Mouse (Mus musculus) liver (tissue): ENCODE measurements at regions not wholly inside any gene's neighbourhood (a gene's known extent, or its start where the extent isn't known, plus 50 kb on each side); places are given as distances from the start of the nearest gene placed in this dataset.

ENCODE experiments used
- DNase-seq: peaks from one replicate; pipeline ENCODE4 v3.0.0-alpha.2; 2020; ENCODE audit warnings: mixed read lengths

DNA sequence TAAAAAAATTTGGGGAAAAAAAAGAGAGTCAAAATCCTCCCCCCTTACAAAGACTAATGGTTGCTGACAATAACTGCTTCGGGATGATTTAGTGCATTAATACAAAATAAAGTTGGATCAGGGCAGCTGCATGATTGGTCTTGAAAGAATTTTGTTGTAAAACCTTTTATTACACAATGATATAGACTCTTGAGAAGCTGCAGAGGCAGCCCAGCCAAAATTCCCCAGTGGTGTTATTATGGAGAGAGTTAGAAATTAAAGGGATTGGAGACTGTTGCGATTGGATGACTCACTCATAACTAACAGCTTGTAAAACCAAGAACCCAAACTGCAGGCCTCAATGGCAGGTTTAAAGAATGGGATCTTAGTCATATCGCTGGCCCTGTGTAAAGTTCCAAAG, 181.4 kb upstream of the Igfbp7 start:
- DNase-seq, result no peak

DNA sequence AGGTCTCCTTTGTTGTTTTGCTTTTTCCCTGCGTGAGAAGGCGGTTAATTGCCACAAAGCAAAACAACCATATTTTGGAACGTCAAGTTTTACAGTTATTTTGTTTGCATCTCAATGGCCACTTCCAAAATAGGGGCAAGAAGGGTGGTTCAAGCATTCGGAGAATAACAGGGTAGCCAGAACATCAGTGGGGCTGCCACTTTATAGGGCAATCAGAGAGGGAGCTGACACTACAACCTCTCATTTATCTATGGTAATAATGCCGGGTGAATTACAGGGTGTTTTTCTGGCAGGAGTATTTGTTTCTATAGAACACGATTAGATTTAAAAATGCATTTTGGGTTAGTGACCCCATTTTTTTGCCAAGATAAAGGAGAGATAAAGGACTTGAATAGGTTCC, 173.9 kb upstream of the Igfbp7 start:
- DNase-seq, result no peak

DNA sequence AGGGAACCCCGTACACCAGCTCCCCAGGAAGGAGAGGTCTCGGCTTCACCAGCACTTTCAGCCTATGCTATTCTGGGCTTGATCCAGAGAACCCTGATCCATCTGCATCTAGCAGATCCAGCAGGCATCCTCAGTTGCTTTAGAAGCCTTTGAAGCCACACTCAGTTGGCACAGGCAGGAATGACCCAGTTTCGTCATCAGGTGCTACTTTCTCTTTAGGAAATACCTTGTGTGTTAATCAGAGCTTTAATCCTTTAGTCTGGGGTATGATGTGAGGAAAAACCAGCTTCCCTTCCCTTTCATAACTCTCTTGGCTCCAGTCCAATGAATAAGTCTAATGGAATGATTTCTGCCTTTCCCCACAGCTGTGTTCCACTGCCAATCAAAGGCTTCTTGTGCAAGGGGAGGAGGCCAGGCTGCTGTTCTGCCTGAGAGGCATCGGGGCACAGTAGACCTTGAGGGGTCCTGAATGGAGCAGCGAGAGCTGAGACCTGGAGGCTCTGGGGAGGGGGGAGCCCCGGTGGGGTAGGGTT, 173.3 kb upstream of the Igfbp7 start:
- DNase-seq, result no peak

DNA sequence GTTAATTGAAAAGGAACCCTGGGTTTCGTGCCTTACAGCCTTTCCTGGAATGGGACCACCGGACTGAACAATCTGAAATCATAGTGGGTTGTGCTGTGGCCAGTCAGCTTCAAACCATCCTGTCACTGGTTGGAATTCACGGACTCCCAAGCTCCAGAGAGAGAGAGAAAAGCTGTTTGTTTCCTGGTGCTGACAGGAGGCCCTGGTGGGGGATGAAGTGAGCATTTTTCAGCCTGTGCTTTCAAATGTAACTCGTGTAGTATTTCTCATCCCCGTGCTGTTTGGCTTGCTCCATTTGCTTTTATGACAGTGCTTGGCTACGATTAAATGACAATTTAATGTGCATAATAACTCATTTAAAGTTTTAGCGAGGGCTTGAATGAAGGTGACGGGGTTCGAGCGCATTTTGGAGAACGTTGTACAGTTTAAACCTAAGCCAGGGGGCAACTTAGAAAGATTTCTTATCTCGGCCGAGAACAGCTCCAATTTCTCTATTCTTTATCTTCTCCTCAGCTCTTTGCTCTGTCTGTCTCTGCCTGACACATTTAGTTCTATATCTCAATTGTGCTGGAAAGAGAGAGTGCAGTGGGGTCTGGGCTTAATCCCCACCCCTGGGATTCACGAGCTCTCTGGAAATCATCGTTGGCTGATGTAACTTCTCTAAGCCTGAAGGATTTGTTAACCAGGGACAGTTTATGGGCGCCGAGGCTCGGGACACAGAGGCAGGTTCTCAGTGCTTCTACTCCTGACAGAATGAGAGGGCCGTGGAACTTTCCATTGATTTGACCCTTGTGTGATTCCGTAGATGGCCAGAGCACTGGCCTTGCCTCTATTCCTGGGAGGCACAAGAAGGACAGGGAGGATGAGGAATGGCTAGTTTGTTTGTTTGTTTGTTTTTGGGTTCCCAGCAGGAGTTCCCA, 172.2 kb upstream of the Igfbp7 start:
- DNase-seq, result no peak

DNA sequence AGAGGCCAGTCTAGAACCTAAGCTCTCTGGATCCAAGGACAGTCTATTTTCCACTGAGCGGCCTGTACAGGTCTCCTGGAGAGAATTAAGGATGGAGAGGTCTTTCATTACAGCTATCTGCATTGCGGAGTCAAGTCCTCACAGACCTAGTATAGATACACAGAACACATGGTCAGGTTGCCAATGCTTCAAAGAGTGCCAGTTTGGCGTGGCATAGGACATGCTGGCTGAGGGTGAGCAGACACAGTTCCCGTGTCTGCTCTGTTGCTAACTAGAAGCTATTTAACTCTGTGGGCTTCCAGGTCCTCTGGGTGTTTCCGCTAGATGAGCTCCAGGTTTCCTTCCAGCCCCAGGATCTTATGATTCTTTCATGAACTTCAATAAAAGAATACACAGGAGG, 169.0 kb upstream of the Igfbp7 start:
- no peak for DNase-seq

DNA sequence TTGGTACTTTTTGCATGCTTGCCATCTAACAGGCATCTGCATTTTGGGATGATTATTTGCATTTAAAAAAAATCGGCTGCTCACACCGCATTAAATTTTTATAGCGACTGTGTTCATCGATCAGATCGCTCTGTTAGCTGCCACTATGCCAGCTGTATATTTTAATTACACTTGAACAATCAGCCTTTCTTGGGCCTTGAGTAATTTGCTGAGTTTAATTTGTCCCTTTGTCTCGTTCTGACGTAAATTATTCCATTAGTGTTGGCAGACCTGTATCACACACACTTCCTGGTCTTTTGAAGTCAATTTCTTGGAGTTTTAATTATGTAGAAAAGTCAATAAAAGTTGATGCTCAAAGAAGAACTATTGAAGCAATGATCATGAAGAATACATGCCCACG, 167.9 kb upstream of the Igfbp7 start:
- DNase-seq, result no peak

DNA sequence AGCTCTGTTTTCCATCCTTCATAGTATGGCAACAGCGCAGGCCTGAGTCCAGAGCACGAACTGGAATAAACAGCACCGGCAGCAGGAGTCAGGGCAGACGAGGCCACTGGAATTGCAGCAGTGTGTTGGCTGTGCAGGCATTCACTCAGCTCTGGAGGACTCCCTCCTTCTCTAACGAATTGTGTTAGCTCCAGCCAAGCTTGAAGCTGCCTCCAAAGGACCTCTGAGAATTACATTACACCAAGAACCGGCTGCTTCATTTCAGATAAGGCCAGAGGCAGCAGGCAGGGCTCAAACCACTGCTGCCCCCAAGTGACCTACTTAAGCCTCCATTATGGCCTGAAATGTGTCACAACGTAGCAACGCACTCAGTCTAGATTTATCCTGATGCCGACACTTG, 162.5 kb upstream of the Igfbp7 start:
- no peak for DNase-seq

DNA sequence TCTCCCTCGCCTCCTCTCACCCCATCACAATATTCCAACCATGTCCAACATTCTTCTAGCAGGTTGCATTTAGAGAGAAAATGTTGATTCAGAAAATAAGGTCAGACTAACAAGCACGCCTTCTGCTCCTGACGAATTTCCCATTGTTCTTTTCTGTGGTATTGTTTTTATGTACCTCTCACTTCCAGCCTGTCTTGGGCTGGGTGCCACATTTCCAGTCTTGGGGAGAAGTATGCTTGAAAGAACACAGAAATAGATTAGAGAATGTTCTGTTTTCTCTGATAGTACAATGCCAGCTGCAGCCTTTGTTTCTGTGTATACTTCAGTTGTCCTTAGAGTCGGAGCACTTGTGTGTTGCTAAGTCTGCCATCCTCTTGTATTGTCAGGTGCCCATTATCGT, 160.3 kb upstream of the Igfbp7 start:
- no peak for DNase-seq

DNA sequence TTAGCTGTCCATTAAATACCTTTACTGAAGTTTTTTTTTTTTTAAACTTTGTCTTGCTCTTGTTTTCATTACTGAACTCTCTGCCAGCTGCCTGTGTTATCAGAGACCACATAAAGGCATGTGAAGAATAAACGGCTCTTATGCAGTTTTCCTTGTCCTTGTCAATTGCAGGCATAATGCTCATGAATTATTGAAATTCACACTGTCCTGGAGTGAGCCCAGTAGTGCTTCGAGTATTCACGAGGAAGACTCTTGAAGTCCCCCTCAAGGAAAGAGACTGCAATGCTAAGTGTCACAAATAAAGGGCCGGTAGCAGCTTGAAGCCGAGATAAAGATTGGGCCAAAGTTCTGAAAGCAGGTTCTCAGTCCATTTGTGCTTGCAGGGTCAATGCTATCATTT, 144.7 kb upstream of the Igfbp7 start:
- no peak for DNase-seq

DNA sequence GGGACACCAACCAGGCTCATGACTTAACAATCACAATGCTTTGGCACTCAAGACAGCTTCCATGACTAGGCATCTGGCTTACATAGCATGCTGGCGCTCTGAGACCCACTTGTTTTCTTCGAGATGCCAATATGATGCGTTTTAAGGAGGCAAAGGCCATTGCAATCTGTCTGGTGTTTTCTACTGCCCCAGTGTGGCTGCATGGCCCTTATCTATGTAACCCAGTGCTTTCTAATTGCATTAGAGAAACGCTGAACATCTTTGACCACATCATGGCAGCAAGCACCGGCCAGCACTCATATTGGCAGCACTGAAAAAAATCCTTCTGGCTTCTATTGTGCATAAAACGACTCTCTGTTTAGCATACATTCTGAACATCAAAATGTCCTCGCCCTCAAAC, 144.2 kb upstream of the Igfbp7 start:
- no peak for DNase-seq

DNA sequence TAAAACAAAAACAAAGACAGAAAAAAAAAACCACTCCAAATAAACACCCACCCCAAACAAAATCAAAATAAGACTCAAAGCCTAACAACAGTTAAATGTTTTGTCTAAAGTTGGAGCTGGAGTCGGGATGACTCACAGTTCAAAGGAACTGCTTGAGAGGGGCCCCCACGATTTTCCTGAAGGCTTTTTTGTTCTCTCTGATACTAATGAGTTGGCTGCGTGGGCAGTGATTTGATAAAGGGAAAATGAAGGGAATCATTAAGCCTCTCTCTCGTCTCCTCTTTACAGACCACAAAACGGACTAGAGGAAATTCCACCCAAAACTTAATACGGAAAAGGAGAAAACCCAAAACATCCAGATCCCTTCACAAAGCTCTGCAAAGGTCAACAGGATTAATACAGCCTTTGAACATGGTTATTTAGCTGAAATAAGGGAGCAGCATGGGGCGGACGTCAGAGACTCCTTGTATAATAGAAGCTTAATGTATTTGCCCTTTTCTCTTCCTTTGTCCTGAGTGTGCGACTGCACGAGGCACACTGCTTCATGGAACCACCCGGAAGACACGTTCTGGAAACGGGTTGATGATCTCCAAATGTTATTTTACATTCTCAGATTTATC, 138.3 kb upstream of the Igfbp7 start:
- no peak for DNase-seq

DNA sequence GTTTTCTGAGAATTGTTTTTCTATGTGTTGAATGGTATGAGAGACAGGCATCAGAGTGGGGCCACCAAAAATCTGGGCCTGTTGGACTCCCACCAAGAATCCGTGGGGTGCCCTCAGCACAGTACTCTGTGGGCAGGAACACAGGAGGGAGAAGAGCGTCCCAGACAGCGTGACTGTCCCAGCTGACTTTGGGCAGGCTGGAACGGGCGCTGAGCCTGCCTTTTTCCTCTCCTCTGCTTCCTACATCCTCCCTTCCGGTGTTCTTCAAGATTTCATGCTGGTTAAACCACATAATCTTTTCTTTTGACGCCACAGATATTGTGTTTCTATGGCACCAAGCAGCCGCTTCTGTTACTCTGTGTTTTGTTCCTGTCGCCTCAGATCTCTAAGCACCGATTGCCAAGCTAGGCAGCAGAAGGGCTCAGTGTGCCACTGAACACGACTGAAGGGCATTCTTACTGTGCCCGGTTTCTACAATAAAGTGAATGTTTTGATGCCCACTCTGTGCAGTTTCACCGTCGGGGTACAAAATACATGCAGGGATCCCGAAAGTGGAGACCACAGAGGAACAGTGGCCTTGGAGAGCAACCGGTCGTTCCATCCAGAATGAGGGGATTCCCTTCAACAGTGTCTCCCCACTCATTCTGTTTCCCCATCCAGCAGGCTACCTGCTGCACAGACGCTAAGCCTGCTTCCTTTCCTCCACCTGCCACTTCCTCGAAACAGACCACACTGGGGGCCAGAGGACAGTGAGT, 124.6 kb upstream of the Igfbp7 start:
- no peak for DNase-seq

DNA sequence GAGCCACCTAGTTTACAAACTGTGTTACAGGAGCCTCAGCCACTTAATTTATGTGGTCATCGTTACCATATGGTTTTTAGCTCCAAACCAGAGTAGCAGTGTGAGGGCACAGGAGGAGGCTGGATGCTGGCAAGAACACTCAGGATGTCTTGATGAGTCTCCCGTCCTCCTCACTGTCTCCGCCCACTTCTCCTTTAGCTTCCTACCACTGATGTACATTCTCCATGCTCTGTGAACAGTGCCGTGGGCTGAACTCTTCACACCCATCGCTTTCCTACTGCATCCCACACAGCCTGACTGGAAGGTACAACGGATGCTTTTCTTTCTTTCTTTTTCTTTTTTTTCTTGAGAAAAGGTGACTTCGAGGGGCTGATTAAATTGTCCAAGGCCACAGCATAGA, 122.5 kb upstream of the Igfbp7 start:
- DNase-seq, result no peak

DNA sequence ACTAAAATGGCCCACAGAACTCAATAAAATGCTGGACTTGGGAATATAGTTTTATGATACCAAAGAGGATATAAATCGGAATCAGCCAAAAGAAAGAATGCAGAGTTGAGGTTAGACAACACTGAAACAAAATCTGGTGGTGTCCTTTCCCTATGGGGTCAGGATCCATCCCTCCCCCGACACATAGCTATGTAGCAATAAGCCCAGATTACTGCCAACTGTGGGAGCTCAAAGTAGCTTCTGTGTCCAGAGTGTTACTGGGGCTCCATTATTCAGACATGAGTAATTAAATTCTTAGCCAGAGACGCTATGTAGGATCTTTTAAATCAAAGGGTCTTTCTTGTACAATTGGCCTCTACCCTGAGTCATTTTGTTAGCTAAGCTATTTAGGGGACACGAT, 109.4 kb upstream of the Igfbp7 start:
- DNase-seq, result no peak

DNA sequence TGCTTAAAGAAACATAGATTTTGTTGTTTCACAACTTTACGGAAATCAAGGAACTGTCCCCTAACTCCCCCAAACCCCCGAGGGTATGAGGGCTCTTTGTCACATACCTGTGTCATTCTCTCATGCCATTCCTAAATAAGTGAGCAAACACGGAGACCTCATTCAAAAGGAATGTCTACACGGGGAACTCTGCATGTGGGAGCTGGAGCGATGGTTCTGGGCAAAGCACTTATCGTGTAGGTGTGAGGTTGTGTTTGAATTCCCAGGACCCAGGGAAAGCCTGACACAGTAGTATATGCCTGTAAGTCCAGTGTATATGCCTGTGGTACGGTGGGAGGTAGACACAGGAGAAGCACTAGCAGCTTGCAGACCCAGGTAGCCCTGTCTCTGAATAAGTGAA, 107.6 kb upstream of the Igfbp7 start:
- DNase-seq, result no peak

DNA sequence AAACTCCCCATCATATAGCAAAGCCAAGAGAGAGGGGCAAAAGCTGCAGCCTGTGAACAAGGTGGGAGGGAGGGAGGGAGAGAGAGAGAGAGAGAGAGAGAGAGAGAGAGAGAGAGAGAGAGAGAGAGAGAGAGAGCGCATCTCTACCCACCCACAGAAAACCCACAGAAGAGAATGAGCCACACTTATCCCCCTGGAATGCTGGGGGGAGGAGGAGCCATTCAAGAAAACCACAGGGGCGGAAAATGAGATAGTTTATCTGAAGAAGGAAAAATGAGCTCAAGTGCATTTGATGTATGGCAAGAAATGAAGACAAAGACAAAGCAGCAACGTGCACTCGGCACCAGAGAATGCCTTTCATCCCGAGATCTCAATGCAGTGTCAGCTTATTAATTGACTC, 94.8 kb upstream of the Igfbp7 start:
- DNase-seq, result no peak

DNA sequence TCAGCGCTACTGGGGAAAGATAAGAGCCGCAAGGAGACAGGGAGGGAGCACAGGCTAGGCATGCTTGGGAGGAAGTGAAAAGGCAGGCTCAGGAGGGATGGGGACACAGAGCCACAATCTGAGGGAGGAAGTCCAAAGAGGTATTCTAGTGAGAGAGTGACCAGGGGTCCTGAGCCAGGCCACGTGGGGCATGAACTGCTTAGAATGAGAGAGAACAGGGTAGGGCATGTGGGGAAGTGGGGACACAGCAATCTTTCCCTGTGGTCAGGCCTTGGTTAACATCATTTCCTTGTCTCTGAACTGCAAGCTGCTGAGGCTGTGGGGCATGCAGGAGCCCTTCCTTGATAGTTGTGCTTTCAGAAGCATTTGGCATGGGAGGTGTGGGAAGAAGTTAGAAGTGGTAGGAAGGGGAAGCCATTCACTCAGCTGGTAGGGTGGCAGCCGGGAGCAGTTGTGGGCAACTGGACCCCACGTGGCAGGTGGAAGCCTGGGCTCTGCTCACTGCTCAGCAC, 92.2 kb upstream of the Igfbp7 start:
- no peak for DNase-seq

DNA sequence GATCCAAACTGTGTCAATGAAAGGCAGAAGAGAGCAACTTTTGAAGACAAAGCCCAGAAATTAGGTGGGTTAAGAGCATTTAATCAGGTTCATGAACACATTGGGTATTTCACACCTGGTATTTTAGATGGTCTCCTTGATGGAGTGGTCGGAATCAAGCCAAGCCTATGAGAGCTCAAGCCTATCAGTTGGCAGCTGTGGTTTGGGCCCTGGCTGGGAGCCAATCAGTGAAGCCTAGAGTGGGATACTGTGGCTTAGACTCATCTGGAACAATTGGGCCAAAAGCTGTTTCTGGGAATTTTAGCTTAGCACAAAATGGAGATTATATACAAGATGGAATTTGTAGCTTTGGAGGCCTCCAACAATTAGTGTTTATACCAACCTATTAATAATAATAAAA, 86.8 kb upstream of the Igfbp7 start:
- DNase-seq, result no peak

DNA sequence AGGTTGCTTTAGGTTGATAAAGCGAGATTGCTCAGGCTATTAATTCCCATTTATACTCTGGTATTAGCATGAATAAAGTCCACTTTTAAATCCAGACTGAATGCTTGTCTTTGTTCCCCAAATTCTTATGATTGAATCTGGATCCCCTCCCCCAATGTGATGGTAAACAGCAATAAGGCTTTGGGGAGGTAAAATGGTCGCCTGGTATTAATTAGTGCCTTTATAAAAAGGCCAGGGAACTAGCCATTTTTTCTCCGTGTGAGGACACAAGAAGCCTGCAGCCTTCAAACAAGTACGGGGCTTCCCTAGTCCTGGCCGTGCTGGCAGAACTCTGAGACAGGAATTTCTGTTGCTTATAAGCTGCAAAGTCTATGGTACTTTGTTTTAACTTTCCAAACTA, 81.1 kb upstream of the Igfbp7 start:
- no peak for DNase-seq

DNA sequence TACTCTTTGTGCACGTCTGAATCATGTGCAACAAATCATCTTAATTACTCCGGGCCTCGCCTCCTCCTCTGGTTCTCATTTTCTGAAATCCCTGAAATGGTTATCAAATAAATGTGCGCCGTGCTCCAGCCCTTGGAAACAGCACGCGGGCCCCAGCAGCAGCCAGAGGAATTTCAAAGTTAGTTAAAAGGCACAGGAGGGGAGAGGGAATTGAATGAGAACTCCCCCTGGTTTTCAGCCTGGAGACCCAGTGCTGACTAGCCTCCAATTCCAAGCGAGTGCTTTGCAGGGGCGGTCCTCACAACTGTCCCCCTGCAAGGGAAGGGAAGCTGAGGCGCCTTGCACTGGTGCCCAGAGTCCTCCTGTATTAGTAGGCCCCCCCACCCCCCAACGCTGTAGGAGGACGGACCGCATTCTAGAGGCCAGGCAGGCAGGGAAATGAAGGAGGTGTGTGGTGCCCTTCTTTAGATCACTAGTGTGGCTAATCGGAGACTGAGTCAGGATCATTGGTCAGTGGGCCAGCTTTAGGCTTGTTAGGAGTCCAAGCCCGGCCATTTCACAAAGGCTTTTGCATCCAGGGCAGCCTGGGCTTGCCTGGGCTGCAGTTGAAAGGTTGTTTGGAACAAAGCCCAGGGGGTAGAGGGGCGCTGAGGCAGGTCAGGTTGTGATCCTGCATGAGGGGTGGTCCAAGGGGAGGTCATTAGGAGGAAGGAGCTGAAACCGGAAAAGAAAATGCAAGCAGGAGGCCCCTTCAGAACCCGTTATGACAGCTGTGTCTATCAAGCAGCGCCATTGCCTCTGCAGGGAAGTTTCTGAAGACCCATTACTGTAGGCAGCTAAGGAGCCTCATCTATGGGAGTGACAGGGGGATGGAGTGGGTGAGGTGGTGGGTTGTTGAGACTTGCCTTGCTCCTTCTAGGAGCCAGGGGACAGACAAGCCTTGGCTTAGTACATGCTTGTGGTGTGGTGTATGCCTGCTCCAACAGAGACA, 80.3 kb upstream of the Igfbp7 start:
- no peak for DNase-seq

DNA sequence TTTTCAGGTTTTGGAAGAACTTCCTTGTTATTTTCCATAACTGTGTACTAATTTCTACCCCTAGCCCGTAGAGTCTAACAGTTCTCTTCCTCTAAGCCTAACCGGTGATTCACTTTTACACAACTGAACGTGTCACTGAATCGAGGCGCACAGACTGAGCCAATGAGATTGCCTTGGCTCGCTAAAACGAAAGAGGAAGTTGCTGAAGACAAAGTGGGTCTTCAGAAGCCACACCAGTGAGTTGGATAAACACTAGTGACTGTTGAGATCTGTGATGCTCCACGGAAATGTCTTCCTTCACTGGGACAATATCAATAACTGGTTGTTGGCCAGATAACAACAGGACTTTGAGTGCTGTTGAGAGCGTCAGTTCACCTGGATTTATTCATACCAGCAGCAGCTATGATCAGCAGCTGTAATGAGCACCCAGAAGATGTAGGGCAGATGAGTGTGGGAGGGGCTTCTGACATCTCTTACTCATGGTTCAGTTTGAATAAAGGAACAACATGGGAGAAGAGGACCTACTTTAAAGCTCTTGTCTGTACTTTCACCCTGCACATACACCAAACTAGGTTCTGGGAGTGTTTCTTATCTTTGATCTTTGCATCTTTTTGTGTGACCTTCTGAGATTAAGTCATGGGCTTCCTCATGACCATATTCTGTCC, 75.3 kb upstream of the Igfbp7 start:
- DNase-seq, result no peak

DNA sequence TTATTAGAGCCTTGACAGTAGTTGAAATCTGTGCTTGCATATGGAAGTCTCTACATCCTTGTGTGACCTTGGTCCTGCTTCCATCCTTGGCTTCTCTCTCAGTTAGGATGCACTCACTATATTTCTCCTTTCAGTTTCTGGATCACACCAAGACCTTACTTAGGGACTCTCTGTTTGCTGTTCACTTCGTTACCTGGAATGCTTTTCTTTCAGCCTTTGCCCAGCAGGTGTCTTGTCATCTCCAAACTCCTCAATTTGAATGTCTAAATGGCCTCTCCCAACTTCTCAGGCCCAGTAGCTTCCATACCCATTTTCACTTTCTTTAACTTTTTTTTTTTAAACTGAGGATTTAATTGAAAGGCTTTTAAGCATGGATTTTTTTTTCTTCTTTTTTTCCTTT, 74.0 kb upstream of the Igfbp7 start:
- DNase-seq, result no peak
